Mouse (Mus musculus): ENCODE measurements around the gene 1700080O16Rik. TPM values are rescaled to one million over a fixed set of nuclear protein-coding genes. Genes with fewer than 3 reads are reported as not detected.

1700080O16Rik gene
- polyA plus RNA-seq, 1 experiment from 2014 or later, result not detected

Other genes with a start within 250 kb of the 1700080O16Rik start
- gene Usp26, start 171.5 kb downstream of the 1700080O16Rik start, polyA plus RNA-seq (2015; fragmentation: Nextera tagmentation; extraction: Ambion mirVana), result not detected in 2 replicates
- gene Gpc4, start 192.5 kb upstream of the 1700080O16Rik start, polyA plus RNA-seq (2015; fragmentation: Nextera tagmentation; extraction: Ambion mirVana), result 107 TPM in 2 replicates